Mouse (Mus musculus): ENCODE measurements around the gene Arhgap22. TPM values are rescaled to one million over a fixed set of nuclear protein-coding genes. Genes with fewer than 3 reads are reported as not detected.

Arhgap22 gene
- total RNA-seq, 2 experiments from 2014 or later, result not detected

- no peak for ATAC-seq (replicated peaks; ENCODE audit: low FRiP score, poor library complexity, severe bottlenecking)
Observed at GRCm38 (mm10) chr14:33212271-33212957, 1.4 kb upstream of the Arhgap22 start.

- ATAC-seq (replicated peaks; ENCODE audit: low FRiP score, poor library complexity, severe bottlenecking), result no peak
Observed at GRCm38 (mm10) chr14:33212958-33213309, 892 bp upstream of the Arhgap22 start.

GRCm38 (mm10) chr14:33214767-33215128 is 922 bp downstream of the Arhgap22 start:
- ATAC-seq (replicated peaks; ENCODE audit: low FRiP score, poor library complexity, severe bottlenecking), result no peak

- ATAC-seq (replicated peaks; ENCODE audit: low FRiP score, poor library complexity, severe bottlenecking), result no peak
Observed at GRCm38 (mm10) chr14:33215163-33215562, 1.3 kb downstream of the Arhgap22 start.

- ATAC-seq (replicated peaks; ENCODE audit: low FRiP score, poor library complexity, severe bottlenecking), result no peak
Observed at GRCm38 (mm10) chr14:33216343-33217208, 2.8 kb downstream of the Arhgap22 start.

- ATAC-seq (replicated peaks; ENCODE audit: low FRiP score, poor library complexity, severe bottlenecking), result no peak
Observed at GRCm38 (mm10) chr14:33225235-33225634, 11.4 kb downstream of the Arhgap22 start.

- no peak for ATAC-seq (replicated peaks; ENCODE audit: low FRiP score, poor library complexity, severe bottlenecking)
Observed at GRCm38 (mm10) chr14:33230672-33231071, 16.8 kb downstream of the Arhgap22 start.

- no peak for ATAC-seq (replicated peaks; ENCODE audit: low FRiP score, poor library complexity, severe bottlenecking)
Observed at GRCm38 (mm10) chr14:33231311-33231710, 17.5 kb downstream of the Arhgap22 start.

- no peak for ATAC-seq (replicated peaks; ENCODE audit: low FRiP score, poor library complexity, severe bottlenecking)
Observed at GRCm38 (mm10) chr14:33232048-33232447, 18.2 kb downstream of the Arhgap22 start.

- ATAC-seq (replicated peaks; ENCODE audit: low FRiP score, poor library complexity, severe bottlenecking), result no peak
Observed at GRCm38 (mm10) chr14:33235661-33236060, 21.8 kb downstream of the Arhgap22 start.

- ATAC-seq (replicated peaks; ENCODE audit: low FRiP score, poor library complexity, severe bottlenecking), result no peak
Observed at GRCm38 (mm10) chr14:33240400-33240799, 26.6 kb downstream of the Arhgap22 start.

- ATAC-seq (replicated peaks; ENCODE audit: low FRiP score, poor library complexity, severe bottlenecking), result no peak
Observed at GRCm38 (mm10) chr14:33243261-33243660, 29.4 kb downstream of the Arhgap22 start.

GRCm38 (mm10) chr14:33244519-33244918 is 30.7 kb downstream of the Arhgap22 start:
- no peak for ATAC-seq (replicated peaks; ENCODE audit: low FRiP score, poor library complexity, severe bottlenecking)

- ATAC-seq (replicated peaks; ENCODE audit: low FRiP score, poor library complexity, severe bottlenecking), result no peak
Observed at GRCm38 (mm10) chr14:33244946-33245345, 31.1 kb downstream of the Arhgap22 start.

- ATAC-seq (replicated peaks; ENCODE audit: low FRiP score, poor library complexity, severe bottlenecking), result no peak
Observed at GRCm38 (mm10) chr14:33246476-33246875, 32.6 kb downstream of the Arhgap22 start.

- ATAC-seq (replicated peaks; ENCODE audit: low FRiP score, poor library complexity, severe bottlenecking), result no peak
Observed at GRCm38 (mm10) chr14:33247623-33248022, 33.8 kb downstream of the Arhgap22 start.

GRCm38 (mm10) chr14:33248741-33249140 is 34.9 kb downstream of the Arhgap22 start:
- no peak for ATAC-seq (replicated peaks; ENCODE audit: low FRiP score, poor library complexity, severe bottlenecking)

GRCm38 (mm10) chr14:33250215-33250939 is 36.6 kb downstream of the Arhgap22 start:
- ATAC-seq (replicated peaks; ENCODE audit: low FRiP score, poor library complexity, severe bottlenecking), result no peak

GRCm38 (mm10) chr14:33250956-33251745 is 37.3 kb downstream of the Arhgap22 start:
- ATAC-seq (replicated peaks; ENCODE audit: low FRiP score, poor library complexity, severe bottlenecking), result no peak

GRCm38 (mm10) chr14:33258256-33258655 is 44.4 kb downstream of the Arhgap22 start:
- no peak for ATAC-seq (replicated peaks; ENCODE audit: low FRiP score, poor library complexity, severe bottlenecking)

Data from erythroblast, adult 5-6 weeks (primary cell).